Mouse (Mus musculus) monocyte, adult 59 days (primary cell): ENCODE measurements around the gene Endov. TPM values are rescaled to one million over a fixed set of nuclear protein-coding genes. Genes with fewer than 3 reads are reported as not detected.

Source experiments
- total RNA-seq, 2 experiments: library from RNA; stranded (reverse); gene quantifications; one replicate each; pipeline ENCODE4 v1.2.4; 2023

Gene Endov
- 10 to 100 TPM; 17.2 to 22.7 TPM for total RNA-seq

DNA sequence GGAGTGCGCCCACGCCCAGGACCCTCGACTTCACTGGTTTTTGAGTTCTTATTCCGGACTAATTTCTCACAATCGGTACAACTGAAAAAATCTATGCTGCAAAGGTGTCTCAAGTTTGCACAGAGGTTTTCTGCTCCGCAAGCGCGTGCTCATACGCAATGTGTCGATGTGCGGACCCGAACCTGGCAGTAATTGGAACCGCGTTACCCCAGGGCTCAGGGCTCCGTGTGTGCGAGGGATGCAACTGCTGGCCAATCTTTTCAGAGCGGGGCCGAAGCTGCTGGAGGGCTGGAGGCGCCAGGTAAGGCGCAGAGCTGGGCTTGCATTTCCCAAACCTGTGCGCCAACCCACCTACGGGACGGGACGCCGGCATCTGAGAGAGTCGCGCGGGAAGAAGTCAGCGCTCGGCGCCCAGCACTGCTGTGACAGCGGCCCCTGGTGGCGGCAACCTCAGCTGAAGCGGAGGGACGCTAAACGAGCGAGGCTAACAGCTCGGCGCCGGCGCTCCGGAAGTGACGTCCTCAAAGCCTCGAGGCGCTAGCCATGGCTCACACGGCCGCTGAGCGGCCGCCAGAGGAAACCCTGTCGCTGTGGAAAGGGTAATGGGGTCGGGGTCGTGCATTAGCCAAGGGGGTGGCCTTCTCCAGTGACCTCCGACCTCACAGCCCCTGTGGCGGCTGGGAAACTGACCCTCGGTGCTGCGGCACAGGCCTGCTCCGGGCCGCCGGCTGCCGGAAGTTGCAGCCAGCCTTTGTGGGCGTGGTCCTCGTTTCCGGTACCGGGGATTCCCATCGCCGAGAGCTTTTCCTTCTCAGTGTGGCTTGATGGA, at the start of gene Endov:
Gene Endov (plus strand): TSS at position 487 of the 829 bp plus-strand sequence.

DNA sequence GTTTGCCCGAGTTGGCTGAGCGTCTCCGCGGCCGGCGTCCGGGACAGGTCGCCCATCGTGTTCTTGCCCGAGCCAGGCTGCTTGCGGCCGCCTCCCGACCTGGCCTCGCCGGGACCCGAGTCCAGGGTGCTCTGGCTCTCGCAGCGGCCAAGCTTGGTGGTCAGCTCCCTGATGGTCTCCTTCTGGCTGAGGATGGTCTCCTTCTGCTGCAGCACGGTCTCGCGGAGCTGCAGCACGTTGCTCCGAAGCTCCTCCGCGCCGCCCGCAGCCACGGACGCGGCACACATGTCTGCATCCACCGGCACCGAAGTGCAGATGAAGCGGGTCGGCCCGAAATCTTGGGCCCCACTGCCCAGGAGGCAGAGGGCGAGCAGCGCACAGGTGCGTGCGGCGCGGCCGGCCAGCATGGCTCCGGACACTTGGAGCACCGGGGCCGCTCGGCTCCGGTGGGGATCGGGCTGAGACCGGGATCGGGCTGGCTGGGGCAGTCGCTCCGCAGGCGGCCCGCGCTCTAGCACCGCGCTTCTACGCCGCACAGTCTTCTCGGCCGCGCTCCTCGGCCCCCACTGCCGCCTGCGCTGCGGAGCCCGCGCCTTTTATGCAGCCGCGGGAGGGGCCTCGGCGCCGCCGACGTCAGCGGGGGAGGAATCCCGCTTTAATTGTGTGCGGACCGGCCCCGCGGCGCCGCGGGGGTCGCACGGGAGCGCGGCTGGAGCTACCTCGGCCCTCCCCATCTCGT, 56.2 kb downstream of the Endov start, which contains the start of gene Nptx1:
Gene Nptx1 (minus strand): TSS at position 571 of the 739 bp plus-strand sequence.

Other genes starting within 250 kb of the Endov start
- 10 to 100 TPM; 72.0 to 73.3 TPM for gene Gaa, start 223.5 kb upstream of the Endov start, total RNA-seq
- 100 to 1,000 TPM; 132 to 152 TPM for gene Eif4a3, start 191.3 kb upstream of the Endov start, total RNA-seq
- gene Card14, start 183.6 kb upstream of the Endov start, total RNA-seq, result not detected
- 10 to 100 TPM; 33.2 to 35.1 TPM for gene Sgsh, start 135.8 kb upstream of the Endov start, total RNA-seq
- 10 to 100 TPM; 25.8 to 34.6 TPM for gene Slc26a11, start 135.8 kb upstream of the Endov start, total RNA-seq
- 100 to 1,000 TPM; 146 to 166 TPM for gene Rnf213, start 98.2 kb upstream of the Endov start, total RNA-seq
- gene Nptx1, start 56.4 kb downstream of the Endov start, total RNA-seq, result not detected
- gene Rptor, start 111.6 kb downstream of the Endov start, total RNA-seq, result 10 to 100 TPM; 45.5 to 54.4 TPM